Mouse (Mus musculus) lung, adult 18-20 months (tissue): ENCODE data around the gene Gm14525.
"Not testable (repeated sequence)": the region's sequence is repeated elsewhere in the genome, so short reads cannot be mapped to it uniquely, and the experiment has no call there.

Experiments used
- DNase-seq, 2 experiments: peaks; one replicate each; pipeline ENCODE4 v3.0.0; 2022; ENCODE audit warnings: mixed read lengths in 2 of 2

Gene Gm14525

GRCm38 (mm10) chrX:26702538-26702937 lies at the start of gene Gm14525:
Gene Gm14525, minus strand, starts transcription at chrX:26702638.
- DNase-seq, result not testable (repeated sequence)
